ENCODE assay signal across 15 mouse cellular contexts in genomic region chr9:85413813-85414212, GRCm38 (mm10).
DNase-seq lines count a peak whose midpoint lies in the region; ATAC-seq and TF ChIP-seq lines count a peak whose summit lies in the region.
"Had no signal": no experiment of that assay in that cellular context is flagged by ENCODE, and none has a peak within 500 bp of the region (broad histone marks: within the 10 kb centered on the region; RNA-seq: fewer than 3 reads in every experiment).

No protein-coding gene starts in this region.

- no peaks in the 10 kb centered on the region; the same call in 1 of the 2 replicates for H3K27me3 ChIP-seq in kidney, adult 2 months (replicated peaks; ENCODE audit: control insufficient read depth, insufficient read depth, low read length)
- no peaks in the 10 kb centered on the region for H3K27me3 ChIP-seq in intestine, postnatal 0 days (replicated peaks; ENCODE audit: control insufficient read depth, insufficient read depth, low read length)
- H3K27me3 ChIP-seq in forebrain, embryonic 16.5 days (replicated peaks; ENCODE audit: control insufficient read depth, insufficient read depth, low read length), result no peaks in the 10 kb centered on the region
- H3K27me3 ChIP-seq: embryonic facial prominence, embryonic 12.5 days; hindbrain, embryonic 15.5 days had no signal

- H3K4me2 ChIP-seq in intestine, postnatal 0 days (replicated peaks; ENCODE audit: low read depth), result no peak overlapping the region
- no peak overlapping the region for H3K4me2 ChIP-seq in forebrain, embryonic 16.5 days (ENCODE audit: low read length)
- H3K4me2 ChIP-seq: embryonic facial prominence, embryonic 12.5 days; hindbrain, embryonic 15.5 days; limb, embryonic 13.5 days had no signal

- peak; percentile 83 for ATAC-seq in intestine, postnatal 0 days
- no peak for ATAC-seq in forebrain, embryonic 16.5 days
- ATAC-seq: forebrain, embryonic 14.5 days had no signal

- 0 out of 2 replicates have a peak, but pooled peaks cover 2% of the 10 kb centered on the region for H3K4me1 ChIP-seq in kidney, adult 2 months (ENCODE audit: control insufficient read depth, insufficient read depth, low read length)
- H3K4me1 ChIP-seq in intestine, postnatal 0 days (replicated peaks; ENCODE audit: control insufficient read depth, insufficient read depth, low read length), result peaks cover 6% of the 10 kb centered on the region; the same call in 1 of the 2 replicates
- H3K4me1 ChIP-seq in forebrain, embryonic 16.5 days (replicated peaks; ENCODE audit: control insufficient read depth, insufficient read depth, low read length), result peaks cover 6% of the 10 kb centered on the region; the same call in 1 of the 2 replicates

- H3K9ac ChIP-seq in intestine, postnatal 0 days (ENCODE audit: low read depth, low read length), result no peak overlapping the region
- H3K9ac ChIP-seq in forebrain, embryonic 16.5 days (replicated peaks; ENCODE audit: low read depth, low read length), result no peak overlapping the region
- H3K9ac ChIP-seq: embryonic facial prominence, embryonic 12.5 days; hindbrain, embryonic 15.5 days; limb, embryonic 13.5 days had no signal

- no peak for TF ChIP-seq POLR2A in kidney, adult 2 months (IDR thresholded peaks at IDR 0.05; ENCODE audit: low read depth, low read length)

- no peaks in the 10 kb centered on the region for H3K36me3 ChIP-seq in kidney, adult 2 months (ENCODE audit: control insufficient read depth, insufficient read depth, low read length)
- no peaks in the 10 kb centered on the region for H3K36me3 ChIP-seq in intestine, postnatal 0 days (ENCODE audit: control insufficient read depth, insufficient read depth)
- no peaks in the 10 kb centered on the region for H3K36me3 ChIP-seq in forebrain, embryonic 16.5 days (ENCODE audit: control insufficient read depth, insufficient read depth)
- H3K36me3 ChIP-seq: embryonic facial prominence, embryonic 12.5 days; hindbrain, embryonic 15.5 days; limb, embryonic 13.5 days had no signal

- DNase-seq in kidney, adult 2 months, result peak; percentile 10
- DNase-seq in kidney, postnatal 36 days, result no peak
- DNase-seq in urinary bladder, postnatal 25 days (ENCODE audit: low spot score), result peak; percentile 29
- no peak for DNase-seq in urinary bladder, postnatal 10 days (ENCODE audit: low spot score)
- no peak for DNase-seq in layer of hippocampus, adult 11-12 months (ENCODE audit: low spot score)
- DNase-seq in spleen, postnatal 4 days (ENCODE audit: low spot score in 2 of 2), result no peak
- DNase-seq: cerebellum, adult 2 months; gastrocnemius, postnatal 10 days; right cerebral cortex, postnatal 4 days had no signal

- no peak for TF ChIP-seq CTCF in kidney, adult 2 months (conservative IDR thresholded peaks at IDR 0.05; ENCODE audit: insufficient read depth, insufficient read length, low read depth, low read length)
- no peak for TF ChIP-seq CTCF in intestine, postnatal 0 days (IDR thresholded peaks at IDR 0.05; ENCODE audit: low read depth)

- no peak overlapping the region for H3K4me3 ChIP-seq in kidney, adult 2 months (ENCODE audit: insufficient read depth, low read depth, low read length)
- no peak overlapping the region for H3K4me3 ChIP-seq in intestine, postnatal 0 days (ENCODE audit: low read depth, low read length)
- H3K4me3 ChIP-seq in forebrain, embryonic 16.5 days (replicated peaks; ENCODE audit: low read length), result no peak overlapping the region
- H3K4me3 ChIP-seq: embryonic facial prominence, embryonic 12.5 days; hindbrain, embryonic 15.5 days; limb, embryonic 13.5 days had no signal

- no peaks in the 10 kb centered on the region for H3K9me3 ChIP-seq in intestine, postnatal 0 days (ENCODE audit: control insufficient read depth)
- no peaks in the 10 kb centered on the region for H3K9me3 ChIP-seq in forebrain, embryonic 16.5 days (ENCODE audit: control insufficient read depth, low read length)
- H3K9me3 ChIP-seq: embryonic facial prominence, embryonic 12.5 days; hindbrain, embryonic 15.5 days; limb, embryonic 13.5 days had no signal

- H3K27ac ChIP-seq in kidney, adult 2 months (ENCODE audit: insufficient read depth, low read depth, low read length), result no peak overlapping the region
- no peak overlapping the region; the same call in 1 of the 2 replicates for H3K27ac ChIP-seq in intestine, postnatal 0 days (ENCODE audit: low read depth, low read length)
- H3K27ac ChIP-seq in forebrain, embryonic 16.5 days (ENCODE audit: low read length), result no peak overlapping the region
- H3K27ac ChIP-seq: embryonic facial prominence, embryonic 12.5 days; hindbrain, embryonic 15.5 days; limb, embryonic 13.5 days had no signal

- WGBS in kidney, adult 2 months, result 20% methylated on average over 1 of the region's 1 CpGs
- 10% methylated on average over 1 of the region's 1 CpGs for WGBS in intestine, postnatal 0 days
- WGBS in forebrain, embryonic 16.5 days, result 71% methylated on average over 1 of the region's 1 CpGs

Comparison
In these comparisons a context has a peak if more than half of its experiments do, and no peak if none do; other contexts are left out.
1. DNase-seq: peak in kidney, adult 2 months (single experiment) and urinary bladder, postnatal 25 days (single experiment); none in kidney, postnatal 36 days (0 of 2), urinary bladder, postnatal 10 days (single experiment), layer of hippocampus, adult 11-12 months (single experiment) and spleen, postnatal 4 days (0 of 2).